Mouse (Mus musculus): Measurements from ENCODE around the gene Tmem141. TPM values are rescaled to one million over a fixed set of nuclear protein-coding genes. Genes with fewer than 3 reads are reported as not detected.
A peak's percentile ranks its signal among the peaks of the same experiment; 100 is the strongest.

The Tmem141 gene
- polyA plus RNA-seq, 1 experiment from 2014 or later, result 13.4 TPM

DNA sequence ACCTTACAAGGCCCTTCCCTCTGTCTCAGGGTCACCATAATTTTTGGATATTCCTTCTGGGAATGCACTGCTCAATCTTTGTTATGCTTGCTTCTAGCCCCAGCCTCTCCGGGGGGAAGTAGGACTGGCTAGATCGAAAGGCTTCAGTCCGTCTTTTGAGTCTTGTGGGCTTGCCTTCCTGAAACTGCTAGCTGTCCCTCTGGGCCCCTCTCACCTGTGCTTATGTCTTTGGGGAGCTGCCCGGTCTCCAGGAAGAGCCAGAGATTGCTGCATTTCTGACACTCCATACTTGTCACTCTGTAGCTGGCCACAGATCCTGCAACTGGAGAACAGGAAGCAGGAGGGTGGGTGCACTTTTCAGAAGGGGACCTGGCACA lies 965 bp downstream of the Tmem141 start:
- Histone ChIP-seq H3K4me1 (replicated peaks; ENCODE audit: control insufficient read depth, insufficient read depth, low read length) (peaks cover 7% of the 10 kb centered on the region; the same call in 1 of the 2 replicates), H3K4me3 (ENCODE audit: low read depth, low read length) (no peak overlapping the region; the same call in 1 of the 2 replicates), H3K9ac (ENCODE audit: low read depth, low read length) (no peak overlapping the region), H3K4me2 (peak overlapping the region; percentile 74), H3K27me3 (replicated peaks; ENCODE audit: control insufficient read depth, insufficient read depth, low read length) (peaks cover 31% of the 10 kb centered on the region), H3K36me3 (ENCODE audit: control insufficient read depth, insufficient read depth, low read length) (no peaks in the 10 kb centered on the region), H3K9me3 (ENCODE audit: control insufficient read depth, low read length) (no peaks in the 10 kb centered on the region), H3K27ac (ENCODE audit: low read depth, low read length) (no peak overlapping the region)
- ATAC-seq (replicated peaks; ENCODE audit: low FRiP score) (no peak), DNase-seq (ENCODE audit: low spot score) (no peak)
- 64% methylated on average over 4 of the region's 4 CpGs for WGBS

DNA sequence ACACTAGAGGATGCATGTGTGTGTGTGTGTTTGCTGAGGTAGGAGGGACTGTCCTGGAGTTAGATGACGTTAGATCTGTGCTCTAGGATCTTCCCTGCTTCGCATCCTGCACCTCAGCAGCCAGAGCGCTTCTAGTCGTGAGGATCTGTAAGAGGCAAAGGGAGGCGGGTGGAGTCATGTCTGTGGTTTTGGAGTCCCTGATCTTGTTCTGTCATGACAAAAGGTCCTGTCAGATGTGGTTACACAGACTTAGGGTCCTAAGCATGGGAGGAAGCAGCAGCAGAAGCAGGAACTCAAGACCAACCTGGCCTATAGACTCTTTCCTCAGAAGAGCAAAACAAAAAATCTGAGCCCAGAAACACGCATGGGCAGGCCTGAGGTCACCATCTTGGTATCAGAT lies 1.4 kb downstream of the Tmem141 start:
- Histone ChIP-seq H3K4me1 (replicated peaks; ENCODE audit: control insufficient read depth, insufficient read depth, low read length) (peaks cover 7% of the 10 kb centered on the region; the same call in 1 of the 2 replicates), H3K36me3 (ENCODE audit: control insufficient read depth, insufficient read depth, low read length) (no peaks in the 10 kb centered on the region), H3K9me3 (ENCODE audit: control insufficient read depth, low read length) (no peaks in the 10 kb centered on the region), H3K27me3 (replicated peaks; ENCODE audit: control insufficient read depth, insufficient read depth, low read length) (peaks cover 35% of the 10 kb centered on the region), H3K4me3 (ENCODE audit: low read depth, low read length) (no peak overlapping the region), H3K27ac (ENCODE audit: low read depth, low read length) (no peak overlapping the region; the same call in 1 of the 2 replicates), H3K4me2 (no peak overlapping the region), H3K9ac (ENCODE audit: low read depth, low read length) (no peak overlapping the region)
- DNase-seq (ENCODE audit: low spot score) (no peak), ATAC-seq (replicated peaks; ENCODE audit: low FRiP score) (no peak)
- 50% methylated on average over 6 of the region's 6 CpGs for WGBS

DNA sequence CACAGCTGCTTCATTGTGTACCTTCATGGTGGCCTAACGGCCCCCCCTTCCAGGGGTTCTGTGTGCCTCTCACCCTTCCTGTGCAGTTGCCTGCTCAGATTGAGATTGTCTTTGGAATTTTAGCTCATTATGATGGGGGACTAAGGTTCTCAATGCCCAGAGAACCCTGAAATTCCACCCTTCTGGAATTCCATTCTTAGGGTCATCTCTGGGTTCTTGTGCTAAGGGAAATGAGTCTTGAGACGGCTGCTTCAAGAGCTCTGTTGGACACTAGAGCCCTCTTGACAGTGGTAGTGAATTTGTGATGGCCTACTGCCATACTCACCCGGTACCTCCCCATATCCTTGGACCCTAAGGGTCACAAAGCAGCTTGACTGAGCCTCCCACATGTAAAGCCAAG lies 4.2 kb downstream of the Tmem141 start, which contains the start of gene Ccdc183:
Gene Ccdc183, minus strand, starts transcription at position 101 of the 400 bp plus-strand sequence.
- Histone ChIP-seq H3K27me3 (replicated peaks; ENCODE audit: control insufficient read depth, insufficient read depth, low read length) (peaks cover 50% of the 10 kb centered on the region), H3K4me1 (replicated peaks; ENCODE audit: control insufficient read depth, insufficient read depth, low read length) (peaks cover 7% of the 10 kb centered on the region; the same call in 1 of the 2 replicates), H3K4me3 (ENCODE audit: low read depth, low read length) (no peak within 1 kb of the TSS), H3K36me3 (ENCODE audit: control insufficient read depth, insufficient read depth, low read length) (no peaks in the 10 kb centered on the region), H3K4me2 (no peak within 1 kb of the TSS), H3K9ac (ENCODE audit: low read depth, low read length) (no peak within 1 kb of the TSS), H3K9me3 (ENCODE audit: control insufficient read depth, low read length) (no peaks in the 10 kb centered on the region), H3K27ac (ENCODE audit: low read depth, low read length) (no peak within 1 kb of the TSS)
- WGBS, result 63% methylated on average over 3 of the region's 3 CpGs
- DNase-seq (ENCODE audit: low spot score) (no peak), ATAC-seq (replicated peaks; ENCODE audit: low FRiP score) (no peak)

DNA sequence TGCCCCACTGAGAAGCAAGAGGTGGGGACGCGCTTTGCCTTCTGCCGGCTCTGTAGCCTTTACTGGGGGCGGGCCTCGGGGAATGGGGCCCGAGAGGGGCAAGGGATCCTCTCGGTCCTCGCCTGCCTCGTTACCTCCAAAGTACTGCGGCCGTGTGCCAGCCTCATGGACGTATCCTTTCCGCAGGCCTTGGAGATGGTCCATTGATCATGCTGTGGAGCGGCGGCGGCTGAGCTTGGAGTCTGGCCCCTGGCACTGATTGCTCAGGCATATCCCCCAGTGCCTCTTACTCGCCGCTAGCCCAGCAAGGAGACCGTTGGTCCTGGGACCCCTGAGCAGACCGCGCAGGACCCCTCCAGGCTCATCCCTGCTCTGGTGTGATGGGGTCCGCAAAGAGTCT lies 5.4 kb downstream of the Tmem141 start:
- peaks cover 7% of the 10 kb centered on the region; the same call in 1 of the 2 replicates for H3K4me1 ChIP-seq (replicated peaks; ENCODE audit: control insufficient read depth, insufficient read depth, low read length)
- H3K4me2 ChIP-seq, result peak overlapping the region; percentile 30
- H3K4me3 ChIP-seq (ENCODE audit: low read depth, low read length), result no peak overlapping the region
- ATAC-seq (replicated peaks; ENCODE audit: low FRiP score) (no peak), DNase-seq (ENCODE audit: low spot score) (no peak)
- 15% methylated on average over 22 of the region's 22 CpGs for WGBS
- no peak overlapping the region for H3K27ac ChIP-seq (ENCODE audit: low read depth, low read length)
- H3K27me3 ChIP-seq (replicated peaks; ENCODE audit: control insufficient read depth, insufficient read depth, low read length), result peaks cover 56% of the 10 kb centered on the region
- no peaks in the 10 kb centered on the region for H3K36me3 ChIP-seq (ENCODE audit: control insufficient read depth, insufficient read depth, low read length)
- no peak overlapping the region for H3K9ac ChIP-seq (ENCODE audit: low read depth, low read length)
- H3K9me3 ChIP-seq (ENCODE audit: control insufficient read depth, low read length), result no peaks in the 10 kb centered on the region

DNA sequence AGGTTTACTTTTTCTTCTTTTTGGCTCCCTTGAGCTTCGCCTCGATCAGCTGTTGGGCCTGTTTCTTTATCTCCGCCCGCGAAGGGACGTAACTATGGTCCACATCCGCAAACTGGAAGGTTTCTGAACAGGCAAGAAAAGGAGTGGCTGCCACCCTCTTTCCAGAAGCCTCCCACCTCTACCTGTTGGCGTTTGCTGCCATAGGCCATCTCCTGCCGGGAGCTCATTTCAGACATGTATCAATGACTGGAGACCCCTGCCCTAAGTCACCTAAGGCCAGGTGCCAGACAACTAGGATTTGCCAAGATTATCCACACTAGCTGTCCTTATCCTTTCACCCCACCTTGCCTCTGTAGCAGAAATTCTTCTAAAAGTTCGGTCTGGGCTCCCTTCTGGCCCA lies 13.1 kb downstream of the Tmem141 start:
- WGBS, result 55% methylated on average over 10 of the region's 10 CpGs
- DNase-seq (ENCODE audit: low spot score) (no peak), ATAC-seq (replicated peaks; ENCODE audit: low FRiP score) (no peak; the same call in 1 of the 2 replicates)
- Histone ChIP-seq H3K4me2 (peak overlapping the region; percentile 78), H3K27ac (ENCODE audit: low read depth, low read length) (no peak overlapping the region), H3K4me1 (replicated peaks; ENCODE audit: control insufficient read depth, insufficient read depth, low read length) (peaks cover 17% of the 10 kb centered on the region), H3K4me3 (ENCODE audit: low read depth, low read length) (peak overlapping the region; percentile 77), H3K9ac (ENCODE audit: low read depth, low read length) (no peak overlapping the region; the same call in 1 of the 2 replicates), H3K9me3 (ENCODE audit: control insufficient read depth, low read length) (no peaks in the 10 kb centered on the region), H3K27me3 (replicated peaks; ENCODE audit: control insufficient read depth, insufficient read depth, low read length) (peaks cover 11% of the 10 kb centered on the region), H3K36me3 (ENCODE audit: control insufficient read depth, insufficient read depth, low read length) (no peaks in the 10 kb centered on the region)

DNA sequence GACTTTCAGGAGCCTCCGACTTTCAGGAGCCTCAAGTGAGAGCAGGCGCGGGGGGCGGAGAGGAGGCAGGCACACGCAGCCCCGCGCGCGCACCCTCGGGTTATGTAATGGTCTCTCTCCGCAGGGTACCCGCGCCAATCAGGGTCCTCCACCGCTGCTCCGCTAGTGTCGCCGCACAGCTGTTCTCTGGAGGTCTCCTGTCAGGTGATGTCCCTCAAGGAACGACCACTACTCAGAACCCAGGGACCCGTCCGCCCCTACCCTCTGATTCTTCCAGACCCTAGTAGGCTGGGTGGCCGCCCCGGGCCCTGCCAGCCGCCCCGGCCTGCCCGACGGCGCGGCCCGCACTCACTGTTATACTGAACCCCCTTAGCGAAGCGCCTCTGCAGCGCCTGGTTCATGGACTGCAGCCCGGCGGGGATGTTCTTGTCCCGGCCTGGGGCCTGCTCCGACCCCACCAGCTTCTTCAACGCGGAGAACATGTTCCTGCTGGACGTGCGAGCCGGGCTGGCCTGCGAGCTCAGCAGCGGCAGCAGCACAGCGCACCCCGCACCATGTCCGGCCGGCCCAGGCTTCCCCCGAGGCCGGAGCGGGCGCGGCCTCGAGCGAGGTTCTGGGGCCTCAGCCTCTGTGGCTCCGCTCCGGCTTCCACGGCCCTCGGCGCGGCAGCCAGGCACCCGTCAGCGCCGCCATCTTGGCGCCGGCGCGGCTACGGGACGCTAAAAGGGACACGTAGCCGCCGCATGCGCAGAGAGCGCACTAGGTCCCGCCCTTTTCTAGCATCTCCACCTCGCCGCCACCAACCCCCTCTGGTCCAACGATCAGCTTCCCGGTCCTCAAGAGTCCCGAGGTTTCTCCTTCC lies 13.8 kb downstream of the Tmem141 start, which contains the start of gene Rabl6:
Gene Rabl6, minus strand, starts transcription at position 761 of the 862 bp plus-strand sequence.
- Histone ChIP-seq H3K27me3 (replicated peaks; ENCODE audit: control insufficient read depth, insufficient read depth, low read length) (peaks cover 8% of the 10 kb centered on the region), H3K4me1 (replicated peaks; ENCODE audit: control insufficient read depth, insufficient read depth, low read length) (peaks cover 17% of the 10 kb centered on the region), H3K9ac (ENCODE audit: low read depth, low read length) (peak within 1 kb of the TSS; percentile 90), H3K4me3 (ENCODE audit: low read depth, low read length) (peak within 1 kb of the TSS; percentile 77), H3K9me3 (ENCODE audit: control insufficient read depth, low read length) (no peaks in the 10 kb centered on the region), H3K36me3 (ENCODE audit: control insufficient read depth, insufficient read depth, low read length) (no peaks in the 10 kb centered on the region), H3K4me2 (peak within 1 kb of the TSS; percentile 78), H3K27ac (ENCODE audit: low read depth, low read length) (peak within 1 kb of the TSS; percentile 78)
- ATAC-seq (replicated peaks; ENCODE audit: low FRiP score), result peak; percentile 84
- WGBS, result under 1% methylated on average over 80 of the region's 80 CpGs
- peak; percentile 88 for DNase-seq (ENCODE audit: low spot score)

DNA sequence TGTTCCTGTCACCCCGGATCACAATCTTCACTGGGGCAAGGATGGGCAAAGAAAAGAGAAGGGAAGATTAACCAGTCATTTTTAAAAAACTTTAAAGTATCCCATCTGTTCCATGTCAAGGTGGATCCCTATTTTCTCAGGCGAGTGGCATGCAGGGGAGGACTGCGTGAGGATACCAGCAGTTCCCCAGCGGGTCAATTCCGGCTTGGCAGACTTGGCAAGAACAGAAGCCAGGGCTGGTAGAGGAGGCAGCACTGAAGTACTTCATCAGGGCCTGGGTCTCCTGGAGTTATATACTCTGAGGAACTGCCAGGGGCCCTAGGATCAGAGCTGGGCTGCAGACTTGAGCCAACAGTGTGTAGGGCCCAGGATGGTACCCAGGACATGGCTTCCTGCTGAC lies 19.3 kb downstream of the Tmem141 start:
- ATAC-seq (replicated peaks; ENCODE audit: low FRiP score) (no peak), DNase-seq (ENCODE audit: low spot score) (no peak)
- Histone ChIP-seq H3K4me1 (replicated peaks; ENCODE audit: control insufficient read depth, insufficient read depth, low read length) (peaks cover 14% of the 10 kb centered on the region), H3K4me2 (no peak overlapping the region), H3K27me3 (replicated peaks; ENCODE audit: control insufficient read depth, insufficient read depth, low read length) (no peaks in the 10 kb centered on the region), H3K9me3 (ENCODE audit: control insufficient read depth, low read length) (no peaks in the 10 kb centered on the region), H3K4me3 (ENCODE audit: low read depth, low read length) (no peak overlapping the region), H3K27ac (ENCODE audit: low read depth, low read length) (no peak overlapping the region), H3K36me3 (ENCODE audit: control insufficient read depth, insufficient read depth, low read length) (peaks cover 35% of the 10 kb centered on the region), H3K9ac (ENCODE audit: low read depth, low read length) (no peak overlapping the region)
- 94% methylated on average over 5 of the region's 5 CpGs for WGBS

DNA sequence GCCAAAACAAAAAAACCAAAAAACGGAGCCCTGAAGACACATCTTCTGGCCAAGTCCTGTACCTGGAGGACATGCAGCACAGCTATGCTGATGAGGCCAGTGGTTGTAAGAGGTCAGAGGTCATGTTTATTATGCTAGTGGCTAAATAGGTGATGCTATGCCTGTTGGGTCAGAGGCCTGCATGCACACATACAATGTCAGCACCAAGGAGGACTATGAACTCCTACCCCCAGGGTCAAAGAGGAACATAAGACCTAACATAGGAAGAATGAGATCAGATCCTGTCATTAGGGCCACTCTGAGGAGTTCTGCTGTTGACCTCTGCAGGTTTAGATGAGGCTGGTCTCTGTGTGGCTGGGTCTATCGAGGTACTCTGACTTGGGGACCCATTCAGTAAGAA lies 21.8 kb downstream of the Tmem141 start:
- Histone ChIP-seq H3K9ac (ENCODE audit: low read depth, low read length) (no peak overlapping the region), H3K27ac (ENCODE audit: low read depth, low read length) (no peak overlapping the region), H3K9me3 (ENCODE audit: control insufficient read depth, low read length) (no peaks in the 10 kb centered on the region), H3K4me1 (replicated peaks; ENCODE audit: control insufficient read depth, insufficient read depth, low read length) (no peaks in the 10 kb centered on the region), H3K36me3 (ENCODE audit: control insufficient read depth, insufficient read depth, low read length) (peaks cover 56% of the 10 kb centered on the region), H3K4me2 (no peak overlapping the region), H3K4me3 (ENCODE audit: low read depth, low read length) (no peak overlapping the region), H3K27me3 (replicated peaks; ENCODE audit: control insufficient read depth, insufficient read depth, low read length) (no peaks in the 10 kb centered on the region)
- WGBS, result 84% methylated on average over 2 of the region's 2 CpGs
- ATAC-seq (replicated peaks; ENCODE audit: low FRiP score), result no peak; the same call in 1 of the 2 replicates
- no peak for DNase-seq (ENCODE audit: low spot score)

Data from liver, embryonic 11.5 days (tissue).